Mouse (Mus musculus) right cerebral cortex, postnatal 14 days (tissue): Measurements from ENCODE around the gene Kcnh1.

ENCODE experiments used
- DNase-seq: peaks from one replicate; pipeline ENCODE4 v3.0.0; 2022

The Kcnh1 gene

DNA sequence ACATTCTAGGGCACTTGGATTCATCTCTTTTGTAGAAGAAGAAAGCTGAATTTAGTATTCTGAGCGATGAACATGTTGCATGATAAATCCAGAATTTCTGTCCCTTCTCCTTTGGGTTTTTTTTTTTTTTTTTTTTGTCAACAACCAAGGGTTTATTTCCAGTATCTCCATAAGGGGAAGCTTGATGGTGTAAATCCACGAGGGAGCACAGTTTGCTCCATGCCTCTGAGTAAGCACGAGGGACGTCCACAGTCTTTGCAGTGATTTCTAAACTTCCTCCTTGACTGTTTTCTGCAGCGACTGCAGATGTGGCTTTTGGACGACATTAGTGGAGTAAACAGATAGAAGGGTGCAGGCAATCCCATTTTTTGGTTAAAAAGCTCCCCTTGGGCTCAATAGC, 140.6 kb downstream of the Kcnh1 start:
- no peak for DNase-seq

DNA sequence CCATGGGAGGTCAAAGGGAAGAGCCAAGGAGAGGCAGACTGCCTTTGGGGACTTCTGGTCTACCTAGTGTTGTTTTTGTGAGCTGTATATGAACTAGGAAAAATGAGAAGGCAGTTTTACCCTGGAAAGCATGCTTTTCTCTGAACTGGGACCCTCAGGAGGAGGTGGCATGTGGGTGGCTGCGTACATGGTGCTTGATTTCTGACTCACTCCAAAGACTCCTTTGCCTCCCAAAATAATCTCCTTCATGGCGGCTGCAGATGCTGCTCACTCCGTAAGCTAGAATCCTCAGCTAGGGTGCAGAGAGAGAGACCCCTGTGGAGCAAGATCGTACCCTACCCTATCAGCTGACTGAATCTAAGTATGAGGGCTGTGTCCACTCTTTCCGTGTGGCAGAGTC, 145.5 kb downstream of the Kcnh1 start:
- no peak for DNase-seq

DNA sequence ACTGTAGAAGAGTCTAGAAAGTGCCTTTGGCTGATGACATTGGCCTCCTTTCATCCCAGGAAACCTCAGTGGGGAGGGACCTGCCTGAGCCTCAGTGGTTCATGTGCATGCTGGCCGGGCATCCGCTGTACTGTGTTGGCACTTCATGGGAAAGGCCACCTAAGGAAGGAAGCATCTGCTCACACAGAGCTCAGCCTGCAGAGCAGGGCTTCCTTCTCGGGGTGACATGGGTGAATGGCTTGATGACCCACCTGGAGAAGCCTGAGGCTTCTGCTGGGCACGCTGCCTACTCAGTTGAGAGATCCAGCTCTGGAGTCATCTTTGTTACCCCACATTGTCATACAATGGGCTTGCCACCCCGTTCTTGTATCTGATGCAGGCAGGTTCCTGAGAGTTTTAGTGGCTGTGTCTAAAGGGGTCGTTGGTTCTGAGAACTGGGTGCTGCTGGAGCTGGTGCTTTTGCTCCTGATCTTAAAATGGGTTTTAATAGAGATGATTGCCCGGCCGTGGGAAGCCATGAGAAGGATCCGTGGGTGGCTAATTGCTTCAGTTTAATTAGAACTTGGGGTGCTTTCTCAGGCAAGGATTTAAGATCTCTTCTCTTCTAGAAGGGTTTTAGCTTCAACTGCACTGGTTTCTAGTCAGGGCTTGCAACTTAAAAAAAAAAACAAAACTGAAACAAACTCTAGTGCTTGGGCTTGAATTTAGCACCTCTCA, 148.9 kb downstream of the Kcnh1 start:
- DNase-seq: no peak

DNA sequence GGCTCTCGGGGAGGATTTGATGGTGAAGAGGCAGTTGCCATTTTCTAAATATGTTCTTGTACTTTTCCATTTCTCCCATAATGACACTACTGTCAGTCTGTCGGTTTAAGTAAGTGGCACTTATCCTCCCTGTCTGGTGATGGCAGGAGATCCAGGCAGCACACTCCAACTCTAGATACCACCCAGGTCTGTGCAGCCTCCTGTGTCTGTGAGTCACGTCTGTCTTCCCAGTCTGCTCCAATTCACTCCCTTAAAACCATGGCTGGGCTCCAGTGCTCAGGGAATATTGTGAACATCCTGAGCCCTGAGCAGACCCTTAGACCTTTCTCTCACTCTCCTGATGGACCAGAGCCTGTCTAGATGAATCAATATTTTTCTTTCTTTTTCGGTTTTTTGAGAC, 151.2 kb downstream of the Kcnh1 start:
- DNase-seq: no peak

DNA sequence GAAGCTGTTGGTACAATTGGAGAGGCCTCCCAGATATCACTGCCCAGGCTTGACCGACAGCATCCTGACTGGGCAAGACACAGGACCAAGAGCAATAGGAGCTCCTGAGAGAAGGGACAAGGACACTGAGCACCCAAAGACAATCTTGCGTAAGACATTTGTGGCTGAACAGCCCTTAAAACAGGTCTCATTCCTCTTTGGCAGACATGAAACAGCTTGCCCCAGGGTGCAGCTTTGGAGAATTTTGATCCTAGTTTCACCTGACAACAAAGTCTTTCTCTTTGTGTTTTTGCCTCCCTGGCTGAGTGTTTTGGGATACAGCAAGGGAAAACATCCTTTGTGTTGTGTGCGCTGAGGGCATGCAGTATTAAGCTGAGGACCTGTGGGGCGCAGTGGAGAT, 153.4 kb downstream of the Kcnh1 start:
- DNase-seq: no peak

DNA sequence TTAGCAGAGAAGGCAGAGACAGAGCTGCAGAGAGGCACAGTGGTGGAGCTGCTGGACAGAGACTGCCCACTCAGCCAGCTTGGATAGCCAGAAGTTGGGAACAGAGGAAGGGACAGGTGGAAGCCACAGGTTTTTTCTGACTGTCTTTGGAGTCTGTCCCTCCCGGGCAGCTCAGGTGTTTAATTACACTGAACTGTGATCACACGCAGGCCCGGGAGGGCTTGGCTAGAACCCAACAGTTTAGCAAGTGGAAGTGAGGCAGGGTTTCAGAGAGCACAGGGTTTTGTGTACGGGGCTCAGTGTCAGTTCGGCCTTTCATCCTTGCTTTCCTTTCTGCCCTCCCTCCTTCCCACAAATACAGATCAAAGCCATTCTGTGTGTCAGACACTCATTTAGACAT, 156.8 kb downstream of the Kcnh1 start:
- no peak for DNase-seq

DNA sequence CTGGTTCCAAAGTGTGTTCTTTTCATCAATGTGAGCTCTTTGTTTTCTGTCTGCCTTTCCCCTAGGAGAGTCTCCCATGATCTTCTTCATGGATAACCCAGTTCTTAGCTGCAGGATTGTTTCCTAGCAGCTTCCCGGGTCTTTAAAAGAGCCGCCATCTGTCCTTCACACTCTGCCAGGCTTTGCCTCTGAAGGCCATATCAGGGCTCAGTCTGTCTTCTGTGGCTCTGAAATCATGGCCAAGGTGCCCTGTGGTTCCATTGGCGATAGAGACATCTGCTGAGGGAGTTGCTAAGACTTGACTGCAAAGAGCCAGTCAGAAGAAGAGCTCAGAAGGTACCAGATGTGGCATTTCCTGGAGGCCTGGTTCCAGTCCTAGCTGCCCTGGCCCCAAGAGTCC, 165.7 kb downstream of the Kcnh1 start:
- no peak for DNase-seq

DNA sequence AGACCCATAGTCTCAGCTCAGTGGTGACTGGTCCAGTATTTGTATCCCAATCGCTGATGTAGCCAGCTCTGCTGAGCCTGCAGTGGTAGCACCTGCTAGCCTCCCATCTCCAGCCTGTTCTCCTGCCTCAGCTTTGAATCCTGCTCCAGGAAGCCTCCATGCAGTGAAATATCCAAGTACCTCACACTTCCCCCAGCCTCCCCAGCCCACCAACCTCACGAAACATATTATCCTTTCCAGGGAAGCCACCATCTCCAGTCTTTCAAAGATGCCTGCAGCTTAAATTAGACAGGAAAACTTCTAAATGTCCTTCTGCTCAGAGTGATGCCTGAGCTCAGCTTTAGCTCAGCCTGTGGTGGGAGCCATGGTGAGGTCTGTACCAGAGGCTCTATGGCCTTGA, 168.6 kb downstream of the Kcnh1 start:
- no peak for DNase-seq

DNA sequence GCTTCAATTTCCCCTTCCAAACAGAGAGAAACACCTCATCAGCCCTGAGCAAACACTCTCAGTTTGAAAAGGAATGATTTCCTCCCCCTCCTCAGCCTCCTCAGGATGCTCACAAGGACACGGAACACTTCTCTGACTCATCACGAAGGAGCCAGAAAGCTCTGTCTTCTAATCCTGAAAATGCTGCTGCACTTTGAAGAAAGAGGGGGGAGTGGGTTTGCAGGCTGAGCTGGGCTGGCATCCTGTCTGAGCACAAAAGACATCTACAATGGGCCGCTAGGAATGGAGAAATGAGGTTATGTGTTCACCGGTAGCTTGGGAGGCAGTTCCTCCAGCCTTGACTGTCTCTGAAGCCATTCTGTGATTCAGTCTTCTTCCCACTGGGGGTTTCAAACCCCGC, 177.8 kb downstream of the Kcnh1 start:
- no peak for DNase-seq

DNA sequence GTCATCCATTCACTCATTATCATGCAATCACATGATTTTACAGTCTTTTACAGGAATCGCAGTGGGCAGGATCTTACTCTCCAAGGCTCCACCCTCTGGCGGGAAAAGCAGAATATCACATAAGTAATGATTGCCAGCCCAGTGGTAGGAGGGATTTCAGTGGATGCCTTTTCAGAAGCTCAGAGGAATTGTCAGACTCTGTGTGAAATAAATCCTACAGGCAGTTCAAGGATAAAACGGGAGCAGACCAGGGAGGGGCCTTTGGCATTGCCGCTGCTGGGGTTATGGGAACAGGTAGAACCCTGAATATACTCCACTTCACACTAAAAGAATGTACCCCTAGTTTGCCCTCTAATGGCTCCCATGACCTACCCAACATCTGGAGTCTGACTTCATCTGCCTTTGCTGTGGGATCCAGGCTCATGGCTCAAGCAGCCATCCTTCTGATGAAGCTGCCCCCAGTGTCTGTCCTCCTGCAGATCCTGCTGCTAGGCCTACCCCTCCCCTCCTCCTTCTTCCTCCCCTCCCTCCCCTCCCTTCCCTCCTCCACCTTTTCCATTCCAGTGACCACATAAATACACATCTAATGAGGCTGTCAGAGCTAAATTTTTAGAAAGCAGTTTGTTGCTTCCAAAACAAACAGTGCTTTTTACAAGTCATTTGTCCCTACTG, 181.5 kb downstream of the Kcnh1 start:
- DNase-seq: no peak

DNA sequence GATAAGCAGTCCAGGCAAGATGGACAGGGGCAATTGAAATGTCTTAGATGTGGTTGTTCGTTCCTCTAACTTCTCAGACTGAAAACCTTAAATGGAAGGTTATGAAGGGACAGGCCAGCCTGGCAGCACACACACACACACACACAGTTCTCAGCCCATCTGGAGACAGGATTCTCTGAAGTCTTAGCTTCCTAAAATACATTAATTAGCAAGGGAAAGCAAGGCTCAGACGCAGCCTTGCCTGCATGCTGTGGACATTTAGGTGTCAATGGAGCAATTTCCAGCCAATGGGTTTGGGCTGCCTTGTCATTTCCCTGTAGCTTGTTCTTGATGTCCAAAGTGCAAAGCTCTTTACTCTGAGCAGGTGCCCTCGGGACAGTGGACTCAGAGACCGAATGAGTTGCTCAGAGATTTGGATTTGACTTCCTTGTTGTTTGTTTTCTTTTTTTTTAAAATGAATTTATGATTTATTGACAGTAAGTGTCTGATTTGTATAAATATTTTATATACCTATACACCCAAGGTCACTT, 188.0 kb downstream of the Kcnh1 start:
- DNase-seq: no peak

DNA sequence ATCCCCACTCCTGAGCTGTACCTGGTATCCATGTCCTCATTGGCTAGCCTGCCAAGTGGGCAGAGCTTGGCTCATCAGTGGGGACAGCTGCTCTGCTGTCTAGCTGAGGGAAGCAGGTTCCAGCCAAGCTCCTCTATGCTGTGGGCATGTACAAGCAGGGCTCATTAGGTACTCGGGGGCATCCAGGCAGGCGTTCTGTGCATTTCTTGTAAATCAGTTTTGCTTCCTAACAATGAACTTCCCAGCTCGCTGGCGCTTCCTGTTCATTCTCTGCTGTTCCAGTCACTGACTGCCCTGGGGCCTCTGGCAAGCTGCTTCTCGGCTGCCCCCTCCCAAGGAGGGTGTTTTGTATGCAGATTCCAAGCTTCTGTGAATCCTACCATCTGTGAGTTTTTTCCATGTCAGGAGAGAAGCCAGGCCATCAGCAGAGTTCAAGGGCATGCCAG, 190.0 kb downstream of the Kcnh1 start:
- no peak for DNase-seq

DNA sequence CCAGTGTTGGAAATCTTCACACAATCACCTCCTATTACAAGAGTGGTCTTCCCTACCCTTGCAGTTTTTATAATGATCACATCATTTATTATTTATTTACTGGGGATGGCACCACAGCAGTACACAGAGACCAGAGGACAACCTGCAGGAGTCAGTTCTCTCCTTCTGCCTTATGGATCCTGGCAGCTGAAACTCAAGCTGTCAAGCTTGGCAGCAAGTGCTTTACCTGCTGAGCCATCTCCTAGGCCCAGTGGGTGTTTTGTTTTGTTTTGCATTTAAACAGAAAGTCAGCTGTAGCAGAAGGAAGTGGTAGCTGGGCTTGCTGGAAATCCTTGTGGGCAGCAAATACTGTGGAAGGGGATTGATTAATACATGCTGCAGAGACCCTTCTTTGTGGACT, 197.1 kb downstream of the Kcnh1 start:
- no peak for DNase-seq

DNA sequence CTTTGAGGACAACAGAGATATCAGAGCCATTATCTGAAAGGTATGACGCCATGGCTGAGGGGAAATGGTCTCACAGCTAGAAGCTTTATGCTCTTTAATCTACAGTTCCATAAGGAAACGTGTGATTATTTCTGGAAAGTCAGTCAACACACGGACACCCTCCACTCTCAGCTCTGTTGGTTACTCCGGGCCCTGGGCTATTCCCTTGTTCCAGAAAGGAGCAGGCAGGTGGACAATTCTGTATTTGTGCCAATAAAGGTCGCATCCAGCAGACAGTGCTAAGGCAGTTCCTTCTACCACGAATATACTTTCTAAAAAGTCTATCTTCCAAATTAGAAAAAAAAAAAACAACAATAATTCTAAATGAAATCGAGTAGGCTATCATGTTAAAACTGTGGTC, 200.5 kb downstream of the Kcnh1 start:
- no peak for DNase-seq

DNA sequence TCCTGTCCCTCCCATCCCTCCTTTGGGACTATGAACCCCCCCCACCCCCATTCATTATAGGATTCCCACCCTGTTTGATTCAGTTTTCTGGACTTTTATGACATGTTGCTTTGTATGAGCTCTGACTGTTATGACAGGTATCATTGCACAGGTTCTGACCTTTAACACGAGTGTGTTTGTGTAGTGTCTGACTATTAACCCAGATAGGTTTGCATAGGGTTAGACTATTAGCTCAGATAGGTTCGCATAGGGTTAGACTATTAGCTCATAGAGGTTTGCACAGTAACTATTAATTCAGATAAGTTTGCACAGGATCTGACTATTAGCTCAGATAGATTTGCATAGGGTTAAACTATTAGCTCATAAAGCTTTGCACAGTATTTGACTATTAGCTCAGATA, 201.7 kb downstream of the Kcnh1 start:
- DNase-seq: no peak

DNA sequence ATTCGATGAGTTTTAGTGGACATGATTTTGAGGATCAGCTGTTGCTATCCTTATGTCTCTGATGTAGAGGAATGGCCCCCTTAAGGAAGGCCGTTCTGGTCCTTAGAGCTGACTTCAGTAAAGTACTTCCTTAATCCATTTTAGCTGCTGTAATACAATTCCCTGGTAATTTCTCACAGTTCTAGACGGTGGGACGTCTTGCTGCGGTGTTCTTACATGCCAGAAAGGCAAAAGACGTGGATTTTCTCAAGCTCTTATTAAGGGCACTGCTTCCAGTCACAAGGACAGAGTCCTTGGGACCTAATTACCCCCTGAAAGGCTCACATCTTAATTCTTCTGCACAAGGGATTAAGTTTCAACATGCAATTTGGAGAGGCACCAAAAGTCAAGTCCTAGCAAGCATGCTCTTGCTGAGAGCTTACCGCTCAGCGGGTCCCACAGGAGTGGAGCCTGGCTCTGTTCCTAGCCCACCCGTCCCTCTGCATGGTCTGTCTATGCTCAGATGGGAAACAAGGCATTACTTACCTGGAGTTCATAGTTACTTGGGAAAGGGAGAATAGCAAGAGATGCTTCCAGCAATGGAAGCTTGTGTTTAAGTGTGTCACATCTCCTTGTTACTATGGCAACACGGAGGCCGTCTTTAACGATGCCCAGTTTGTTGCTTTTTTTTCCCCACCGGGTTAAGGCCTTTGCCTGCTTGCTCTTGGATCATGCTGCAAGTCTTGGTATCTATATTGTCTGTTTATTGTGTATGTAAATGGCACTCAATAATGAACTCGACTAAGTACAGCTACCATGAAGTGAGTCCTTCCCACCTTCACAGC, 209.3 kb downstream of the Kcnh1 start:
- no peak for DNase-seq

DNA sequence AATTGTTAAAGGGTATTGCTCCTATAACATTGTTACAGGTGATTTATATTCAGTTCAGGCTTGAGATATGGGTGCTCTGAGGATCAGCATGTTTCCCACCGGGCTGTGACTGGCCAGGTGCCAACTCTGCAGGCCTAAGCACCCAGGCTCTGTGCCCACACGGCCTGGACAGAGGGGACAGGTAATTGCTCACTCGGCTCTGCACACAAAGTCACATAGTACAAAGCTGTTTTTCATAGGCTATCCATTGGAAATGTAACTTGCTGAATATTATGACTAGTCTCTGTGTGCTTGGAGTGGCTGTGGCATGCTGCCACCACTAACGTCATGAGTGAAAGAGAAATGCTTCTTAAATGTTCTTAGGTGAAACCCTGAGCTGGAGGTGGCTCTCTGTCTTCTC, 210.4 kb downstream of the Kcnh1 start:
- DNase-seq: peak; percentile 28

DNA sequence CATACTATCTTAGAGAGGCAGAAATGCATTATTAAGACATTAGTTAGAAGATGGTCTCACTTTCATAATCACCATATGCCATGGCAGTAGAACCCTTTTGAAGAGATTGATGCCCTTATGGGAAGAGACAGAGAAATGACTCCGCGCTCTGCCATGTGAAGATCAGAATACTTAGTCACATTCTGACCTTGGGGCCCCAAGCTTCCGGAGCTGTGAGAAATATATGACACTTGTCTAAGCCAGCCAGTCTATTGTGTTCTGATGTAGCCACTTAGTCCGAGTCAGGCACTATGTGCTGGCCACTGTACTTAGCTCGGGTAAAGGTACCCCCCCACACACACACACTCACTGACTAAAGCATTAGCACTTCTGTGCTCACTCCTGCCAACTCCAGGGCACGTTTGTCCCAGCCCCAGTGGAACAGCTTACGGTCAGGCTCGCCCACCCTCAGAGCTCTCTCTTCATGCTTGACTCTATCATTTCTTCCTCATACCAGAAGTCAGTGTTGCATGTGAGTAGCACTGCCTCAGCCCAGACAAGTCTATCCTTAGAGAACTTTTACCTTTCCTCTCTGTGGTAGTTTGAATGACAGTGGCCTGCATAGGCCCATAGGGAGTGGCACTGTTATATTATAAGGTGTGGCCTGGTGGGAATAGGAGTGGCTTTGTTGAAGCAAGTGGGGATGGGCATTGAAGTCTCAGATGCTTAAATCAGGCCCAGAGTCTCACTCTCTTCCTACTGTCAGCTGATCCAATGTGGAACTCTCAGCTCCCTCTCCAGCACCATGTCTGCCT, 212.5 kb downstream of the Kcnh1 start:
- no peak for DNase-seq

DNA sequence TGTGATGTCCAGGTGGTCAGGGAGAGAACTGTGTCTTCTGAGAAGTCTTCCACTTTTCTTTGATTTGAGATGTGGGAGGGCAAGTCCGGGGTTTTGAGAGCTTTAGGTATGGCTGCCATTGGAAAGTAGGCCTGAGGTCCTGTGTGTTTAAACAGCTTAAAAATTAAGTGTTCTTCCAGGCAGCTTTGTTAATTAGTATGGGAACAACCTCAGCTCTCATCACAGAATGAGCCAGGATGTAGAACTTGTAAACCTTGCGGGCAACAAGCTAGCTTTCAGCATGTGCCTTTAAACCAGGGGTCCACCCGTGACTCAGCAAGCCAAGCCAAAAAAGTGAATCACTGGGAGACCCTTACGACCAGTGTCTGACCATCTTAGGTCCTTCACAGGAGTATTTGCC, 214.6 kb downstream of the Kcnh1 start:
- DNase-seq: no peak

DNA sequence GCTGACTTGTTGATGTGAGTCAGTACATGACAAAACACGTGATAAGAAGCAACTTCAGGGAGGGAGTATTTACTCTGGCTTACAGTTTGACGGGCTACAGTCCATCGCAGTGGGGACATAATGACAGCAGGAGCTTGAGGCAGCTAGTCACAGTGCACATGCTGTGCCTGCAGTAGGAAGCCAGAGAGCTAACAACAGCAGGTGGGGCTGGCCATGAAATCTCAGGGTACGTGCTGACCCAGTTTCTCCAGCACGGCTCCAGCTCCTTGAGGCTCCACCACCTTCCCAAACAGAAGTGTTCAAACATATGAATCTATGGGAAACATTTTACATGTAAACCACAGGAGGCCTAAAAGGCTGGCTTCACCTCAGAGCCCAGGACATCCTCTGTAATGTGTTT, 216.0 kb downstream of the Kcnh1 start:
- DNase-seq: no peak

DNA sequence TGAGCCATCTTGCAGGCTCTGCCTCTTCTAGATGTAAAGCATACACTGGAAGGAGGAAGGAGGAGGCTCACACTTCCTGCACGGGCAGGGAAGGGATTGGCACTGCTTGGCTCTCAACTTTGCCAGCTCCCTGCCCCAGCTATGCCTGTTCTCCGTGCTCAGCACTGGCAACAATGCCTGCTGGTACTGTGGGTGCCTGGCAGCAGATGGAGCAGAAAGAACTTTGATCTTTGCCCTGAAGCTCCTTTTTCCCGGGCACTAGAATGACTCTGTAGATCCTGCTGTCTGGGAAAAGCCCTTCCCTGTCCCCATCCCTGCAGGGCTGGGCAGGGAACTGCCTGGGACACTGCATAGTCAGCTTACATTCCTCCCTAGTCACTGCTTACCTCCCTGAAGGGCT, 225.2 kb downstream of the Kcnh1 start:
- DNase-seq: no peak

DNA sequence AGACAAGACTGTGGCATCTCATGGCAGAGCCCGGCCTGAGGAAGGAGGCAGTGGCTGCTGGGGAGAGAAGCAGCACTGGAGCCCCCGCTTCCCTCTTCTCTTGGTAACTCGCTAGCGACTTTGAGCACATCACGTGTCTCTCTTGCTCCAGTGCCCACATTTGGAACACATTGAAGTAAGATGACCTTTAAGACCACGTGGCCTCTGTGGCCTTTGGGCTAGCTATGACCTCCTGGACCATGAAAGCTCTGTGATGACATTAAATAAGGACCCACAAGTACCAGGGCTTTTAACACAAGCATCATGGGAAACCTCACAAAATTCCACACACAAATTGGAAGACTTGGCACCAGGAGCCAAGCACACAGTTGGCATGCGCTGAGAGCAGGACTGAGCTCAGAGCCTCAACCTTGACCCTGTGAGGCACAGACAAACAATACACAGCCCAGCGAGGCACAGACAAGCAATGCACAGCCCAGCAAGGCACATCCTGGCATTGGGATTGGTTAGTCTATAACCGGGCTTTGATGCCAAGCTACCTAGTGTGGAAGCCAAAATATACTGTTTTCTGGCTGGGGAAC, 225.8 kb downstream of the Kcnh1 start:
- DNase-seq: no peak

DNA sequence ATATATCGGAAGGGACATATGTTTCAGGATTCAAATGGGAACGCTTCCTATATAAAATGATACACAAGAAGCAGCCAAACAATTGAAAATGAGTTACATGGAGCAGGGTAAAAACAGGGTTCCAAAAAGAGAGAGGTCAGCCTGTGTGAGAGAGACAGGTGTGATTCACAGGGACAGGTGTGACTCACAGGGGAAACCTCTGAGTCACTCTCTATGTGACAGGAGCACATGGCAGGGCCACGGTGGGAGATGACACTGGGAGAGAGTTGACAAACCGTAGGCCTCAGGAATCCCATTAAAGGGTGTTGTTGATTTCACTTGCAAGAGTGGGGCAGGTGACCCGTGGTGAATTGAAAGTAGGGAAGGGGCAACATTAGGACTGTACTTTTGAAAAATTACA, 228.6 kb downstream of the Kcnh1 start:
- no peak for DNase-seq
